Mouse (Mus musculus): ENCODE data around the gene Cpe. TPM values are rescaled to one million over a fixed set of nuclear protein-coding genes. Genes with fewer than 3 reads are reported as not detected.

Gene Cpe
- total RNA-seq (2021): 1,000 to 10,000 TPM; 2,305 to 2,540 TPM

- intact Hi-C loops (cut with DNase I): loop anchor here (1.0 kb wide), 1 partner anchor 73 kb away; no protein-coding TSS in a partner anchor
- peak; percentile 89 to 94 for DNase-seq (ENCODE audit: low spot score in 2 of 2)
Measured at GRCm38 (mm10) chr8:64692651-64693201, at the start of gene Cpe. Gene Cpe, minus strand, starts transcription at chr8:64693054.

GRCm38 (mm10) chr8:64740547-64741211, 47.8 kb upstream of the Cpe start:
- DNase-seq (ENCODE audit: low spot score in 2 of 2): peak in 1 of 2 experiments; percentile 23
- intact Hi-C loops (cut with DNase I): no loop called here

GRCm38 (mm10) chr8:64738916-64739315, 46.1 kb upstream of the Cpe start:
- no peak for DNase-seq (ENCODE audit: low spot score in 2 of 2)
- intact Hi-C loops (cut with DNase I): loop anchor here (10.0 kb wide), 1 partner anchor 206 kb away; the partner anchor contains the start of gene Tmem192

- intact Hi-C loops (cut with DNase I): loop anchor here (10.0 kb wide), 1 partner anchor 208 kb away; the partner anchor contains the start of gene Tmem192
- DNase-seq (ENCODE audit: low spot score in 2 of 2): no peak
Measured at GRCm38 (mm10) chr8:64736767-64737323, 44.0 kb upstream of the Cpe start.

- no peak for DNase-seq (ENCODE audit: low spot score in 2 of 2)
- intact Hi-C loops (cut with DNase I): loop anchor here (10.0 kb wide), 1 partner anchor 210 kb away; the partner anchor contains the start of gene Tmem192
Measured at GRCm38 (mm10) chr8:64735161-64735560, 42.3 kb upstream of the Cpe start.

GRCm38 (mm10) chr8:64733271-64733943, 40.6 kb upstream of the Cpe start, which contains the start of gene Msmo1:
Gene Msmo1, minus strand, starts transcription at chr8:64733792.
- peak; percentile 98 to 99 for DNase-seq (ENCODE audit: low spot score in 2 of 2)
- intact Hi-C loops (cut with DNase I): loop anchor here (10.0 kb wide), 1 partner anchor 211 kb away; the partner anchor contains the start of gene Tmem192

GRCm38 (mm10) chr8:64732596-64732995, 39.7 kb upstream of the Cpe start:
- intact Hi-C loops (cut with DNase I): loop anchor here (10.0 kb wide), 1 partner anchor 212 kb away; the partner anchor contains the start of gene Tmem192

GRCm38 (mm10) chr8:64728156-64728555, 35.3 kb upstream of the Cpe start:
- intact Hi-C loops (cut with DNase I): no loop called here
- DNase-seq (ENCODE audit: low spot score in 2 of 2): no peak

More at GRCm38 (mm10) chr8:64732596-64732995, 39.7 kb upstream of the Cpe start:
- no peak for DNase-seq (ENCODE audit: low spot score in 2 of 2)

- intact Hi-C loops (cut with DNase I): no loop called here
- peak in 1 of 2 experiments; percentile 72 for DNase-seq (ENCODE audit: low spot score in 2 of 2)
Measured at GRCm38 (mm10) chr8:64726190-64726695, 33.4 kb upstream of the Cpe start.

- no peak for DNase-seq (ENCODE audit: low spot score in 2 of 2)
- intact Hi-C loops (cut with DNase I): no loop called here
Measured at GRCm38 (mm10) chr8:64723206-64723605, 30.4 kb upstream of the Cpe start.

- intact Hi-C loops (cut with DNase I): no loop called here
- DNase-seq (ENCODE audit: low spot score in 2 of 2): no peak
Measured at GRCm38 (mm10) chr8:64717868-64718267, 25.0 kb upstream of the Cpe start.

GRCm38 (mm10) chr8:64712499-64712898, 19.6 kb upstream of the Cpe start:
- intact Hi-C loops (cut with DNase I): no loop called here
- no peak for DNase-seq (ENCODE audit: low spot score in 2 of 2)

GRCm38 (mm10) chr8:64711544-64711943, 18.7 kb upstream of the Cpe start:
- no peak for DNase-seq (ENCODE audit: low spot score in 2 of 2)
- intact Hi-C loops (cut with DNase I): no loop called here

GRCm38 (mm10) chr8:64707481-64707880, 14.6 kb upstream of the Cpe start:
- no peak for DNase-seq (ENCODE audit: low spot score in 2 of 2)
- intact Hi-C loops (cut with DNase I): no loop called here

- DNase-seq (ENCODE audit: low spot score in 2 of 2): no peak
- intact Hi-C loops (cut with DNase I): no loop called here
Measured at GRCm38 (mm10) chr8:64703191-64703590, 10.3 kb upstream of the Cpe start.

- intact Hi-C loops (cut with DNase I): loop anchor here (1.0 kb wide), 1 partner anchor 72 kb away; no protein-coding TSS in a partner anchor
- DNase-seq (ENCODE audit: low spot score in 2 of 2): peak in 1 of 2 experiments; percentile 52
Measured at GRCm38 (mm10) chr8:64691591-64692401, 1.1 kb downstream of the Cpe start.

GRCm38 (mm10) chr8:64690845-64691244, 2.0 kb downstream of the Cpe start:
- DNase-seq (ENCODE audit: low spot score in 2 of 2): peak in 1 of 2 experiments; percentile 23
- intact Hi-C loops (cut with DNase I): no loop called here

GRCm38 (mm10) chr8:64690306-64690705, 2.5 kb downstream of the Cpe start:
- DNase-seq (ENCODE audit: low spot score in 2 of 2): peak in 1 of 2 experiments; percentile 25
- intact Hi-C loops (cut with DNase I): no loop called here

- intact Hi-C loops (cut with DNase I): no loop called here
- no peak for DNase-seq (ENCODE audit: low spot score in 2 of 2)
Measured at GRCm38 (mm10) chr8:64688741-64689140, 4.1 kb downstream of the Cpe start.
